Mouse (Mus musculus) intestine, postnatal 0 days (tissue): Measurements from ENCODE around the gene Adam22. TPM values are rescaled to one million over a fixed set of nuclear protein-coding genes. Genes with fewer than 3 reads are reported as not detected.
"Not testable (repeated sequence)": the region's sequence is repeated elsewhere in the genome, so short reads cannot be mapped to it uniquely, and the experiment has no call there.

Experiments used
- ATAC-seq: fragments of 200-750 bp; cut with Nextera tagmentation; 2 replicates; pipeline ENCODE4 v1.8.0; 2017; ENCODE audit warnings: mild to moderate bottlenecking, moderate TSS enrichment, moderate library complexity
- H3K27ac ChIP-seq: fragments of 300-500 bp; sonication (generic); 2 replicates; pipeline ENCODE4 v1.5.1; 2014; ENCODE audit warnings: mild to moderate bottlenecking, low read depth, low read length, moderate library complexity
- H3K27me3 ChIP-seq: fragments of 300-500 bp; sonication (generic); replicated peaks from 2 replicates; pipeline ENCODE4 v1.6.1; 2014; ENCODE audit warnings: low read length, mixed read lengths; ENCODE audit not compliant: control insufficient read depth, insufficient read depth
- H3K36me3 ChIP-seq: fragments of 300-500 bp; sonication (generic); 2 replicates; pipeline ENCODE4 v1.6.1; 2014; ENCODE audit warnings: mild to moderate bottlenecking, moderate library complexity; ENCODE audit not compliant: control insufficient read depth, insufficient read depth
- H3K4me1 ChIP-seq: fragments of 300-500 bp; sonication (generic); replicated peaks from 2 replicates; pipeline ENCODE4 v1.6.1; 2014; ENCODE audit warnings: antibody characterized with exemption, low read length, mixed read lengths; ENCODE audit not compliant: control insufficient read depth, insufficient read depth
- H3K4me2 ChIP-seq: fragments of 300-500 bp; sonication (generic); replicated peaks from 2 replicates; pipeline ENCODE4 v1.6.1; 2014; ENCODE audit warnings: low read depth, mild to moderate bottlenecking, moderate library complexity
- H3K4me3 ChIP-seq: fragments of 300-500 bp; sonication (generic); 2 replicates; pipeline ENCODE4 v1.5.1; 2014; ENCODE audit warnings: low read depth, low read length
- H3K9ac ChIP-seq: fragments of 300-500 bp; sonication (generic); 2 replicates; pipeline ENCODE4 v1.6.1; 2014; ENCODE audit warnings: mild to moderate bottlenecking, low read depth, low read length
- H3K9me3 ChIP-seq: fragments of 300-500 bp; sonication (generic); 2 replicates; pipeline ENCODE4 v1.6.1; 2016; ENCODE audit warnings: mixed run types; ENCODE audit not compliant: control insufficient read depth
- CTCF ChIP-seq: sonication (generic); IDR thresholded peaks from 2 replicates; pipeline ENCODE4 v1.5.1; 2016; ENCODE audit warnings: low read depth, mild to moderate bottlenecking, control low read depth, antibody characterized with exemption, moderate library complexity
- WGBS: fragments of 180-500 bp; shearing (Covaris S2); extraction: QIAGEN DNeasy Blood & Tissue Kit; methylation state at CpG from one replicate; pipeline ENCODE4 v1.1.7; 2014; 5-methylcytosine and 5-hydroxymethylcytosine counted together
- microRNA-seq: library from miRNA; unstranded; fragments of <30 nt; microRNA quantifications from one replicate; pipeline ENCODE4, GENCODE M21; 2016
- polyA plus RNA-seq: library from polyadenylated mRNA; unstranded; fragments of >200 nt; fragmentation: Nextera tagmentation; extraction: Ambion mirVana; gene quantifications from 2 replicates; pipeline ENCODE4 v1.2.1, GENCODE M21; 2015

Adam22 gene
- polyA plus RNA-seq, 1 experiment from 2014 or later = 1.4 TPM

GRCm38 (mm10) chr5:8045855-8046254 lies 322.1 kb downstream of the Adam22 start, which contains the start of gene Sri:
Gene Sri (plus strand): TSS chr5:8046078.
- ATAC-seq = peak; percentile 99
- H3K9me3 ChIP-seq = no peaks in the 10 kb centered on the region
- H3K4me3 ChIP-seq = no peak within 1 kb of the TSS; the same call in 1 of the 2 replicates
- H3K4me2 ChIP-seq = peak within 1 kb of the TSS; percentile 52
- TF ChIP-seq CTCF = no peak
- peak within 1 kb of the TSS; percentile 66 for H3K27ac ChIP-seq
- 48% methylated on average over 6 of the region's 6 CpGs for WGBS
- H3K4me1 ChIP-seq = no peaks in the 10 kb centered on the region
- 0 out of 2 replicates have a peak within 1 kb of the TSS, but pooled peaks have one; percentile 7 for H3K9ac ChIP-seq
- H3K36me3 ChIP-seq = no peaks in the 10 kb centered on the region
- H3K27me3 ChIP-seq = no peaks in the 10 kb centered on the region

- ATAC-seq, H3K27me3 ChIP-seq, H3K4me1 ChIP-seq, H3K9ac ChIP-seq, H3K4me3 ChIP-seq, H3K36me3 ChIP-seq, H3K4me2 ChIP-seq, H3K27ac ChIP-seq, H3K9me3 ChIP-seq: not testable (repeated sequence)
- 89% methylated on average over 6 of the region's 6 CpGs for WGBS
Measured at GRCm38 (mm10) chr5:8034596-8034995, 333.4 kb downstream of the Adam22 start.

Small RNA genes within 50 kb of the gene (microRNA-seq; reads per million reads assigned to microRNA genes)
- gene Gm24196 = not detected

Other genes with a start within 250 kb of the Adam22 start
- 11.1 and 11.6 TPM in 2 replicates for gene Dbf4, start 54.6 kb upstream of the Adam22 start, polyA plus RNA-seq
- 6.3 and 7.2 TPM in 2 replicates for gene Slc25a40, start 54.7 kb upstream of the Adam22 start, polyA plus RNA-seq